Mouse (Mus musculus) gastrocnemius, adult 8-10 months (tissue): ENCODE data around the gene Eml1. TPM values are rescaled to one million over a fixed set of nuclear protein-coding genes. Genes with fewer than 3 reads are reported as not detected.

Experiments
- DNase-seq, 2 experiments: peaks; one replicate each; pipeline ENCODE4 v3.0.0; 2022; ENCODE audit warnings: low spot score in 2 of 2
- total RNA-seq, 4 experiments: library from RNA; stranded (reverse); gene quantifications; 2 replicates each; pipeline ENCODE4 v1.2.4; 2022

Eml1 gene
- total RNA-seq, 4 experiments from 2014 or later: 92.6 to 123 (median 118) TPM

- DNase-seq: peak; percentile 71 to 81
Observed at GRCm38 (mm10) chr12:108372241-108372640, 1.5 kb downstream of the Eml1 start.

- DNase-seq: peak; percentile 39 to 69
Observed at GRCm38 (mm10) chr12:108373611-108374010, 2.9 kb downstream of the Eml1 start.

- DNase-seq: no peak
Observed at GRCm38 (mm10) chr12:108374689-108375088, 3.9 kb downstream of the Eml1 start.

- DNase-seq: no peak
Observed at GRCm38 (mm10) chr12:108378379-108379133, 7.8 kb downstream of the Eml1 start.

- peak; percentile 72 to 79 for DNase-seq
Observed at GRCm38 (mm10) chr12:108386476-108387232, 15.9 kb downstream of the Eml1 start.

- no peak for DNase-seq
Observed at GRCm38 (mm10) chr12:108389718-108390117, 19.0 kb downstream of the Eml1 start.

- no peak for DNase-seq
Observed at GRCm38 (mm10) chr12:108392254-108393044, 21.7 kb downstream of the Eml1 start.

- DNase-seq: no peak
Observed at GRCm38 (mm10) chr12:108393082-108393481, 22.3 kb downstream of the Eml1 start.

- peak; percentile 84 to 89 for DNase-seq
Observed at GRCm38 (mm10) chr12:108393637-108394036, 22.9 kb downstream of the Eml1 start.

GRCm38 (mm10) chr12:108394534-108395284 is 24.0 kb downstream of the Eml1 start:
- no peak for DNase-seq

- DNase-seq: no peak
Observed at GRCm38 (mm10) chr12:108395285-108395660, 24.5 kb downstream of the Eml1 start.

- no peak for DNase-seq
Observed at GRCm38 (mm10) chr12:108396081-108396947, 25.6 kb downstream of the Eml1 start.

GRCm38 (mm10) chr12:108398681-108399080 is 27.9 kb downstream of the Eml1 start:
- DNase-seq: no peak

GRCm38 (mm10) chr12:108399191-108399590 is 28.4 kb downstream of the Eml1 start:
- peak in 1 of 2 experiments; percentile 49 for DNase-seq

- DNase-seq: no peak
Observed at GRCm38 (mm10) chr12:108400951-108401350, 30.2 kb downstream of the Eml1 start.

GRCm38 (mm10) chr12:108403957-108404356 is 33.2 kb downstream of the Eml1 start:
- DNase-seq: peak in 1 of 2 experiments; percentile 40

GRCm38 (mm10) chr12:108409100-108409499 is 38.3 kb downstream of the Eml1 start:
- no peak for DNase-seq

GRCm38 (mm10) chr12:108410416-108411208 is 39.9 kb downstream of the Eml1 start:
- DNase-seq: no peak

GRCm38 (mm10) chr12:108414932-108415331 is 44.2 kb downstream of the Eml1 start:
- DNase-seq: no peak
